Mouse (Mus musculus): Measurements from ENCODE around the gene Vwa1. TPM values are rescaled to one million over a fixed set of nuclear protein-coding genes. Genes with fewer than 3 reads are reported as not detected.
"Not testable (repeated sequence)": the region's sequence is repeated elsewhere in the genome, so short reads cannot be mapped to it uniquely, and the experiment has no call there.

Vwa1 gene
- polyA plus RNA-seq, 1 experiment from 2014 or later = 14.6 TPM

DNA sequence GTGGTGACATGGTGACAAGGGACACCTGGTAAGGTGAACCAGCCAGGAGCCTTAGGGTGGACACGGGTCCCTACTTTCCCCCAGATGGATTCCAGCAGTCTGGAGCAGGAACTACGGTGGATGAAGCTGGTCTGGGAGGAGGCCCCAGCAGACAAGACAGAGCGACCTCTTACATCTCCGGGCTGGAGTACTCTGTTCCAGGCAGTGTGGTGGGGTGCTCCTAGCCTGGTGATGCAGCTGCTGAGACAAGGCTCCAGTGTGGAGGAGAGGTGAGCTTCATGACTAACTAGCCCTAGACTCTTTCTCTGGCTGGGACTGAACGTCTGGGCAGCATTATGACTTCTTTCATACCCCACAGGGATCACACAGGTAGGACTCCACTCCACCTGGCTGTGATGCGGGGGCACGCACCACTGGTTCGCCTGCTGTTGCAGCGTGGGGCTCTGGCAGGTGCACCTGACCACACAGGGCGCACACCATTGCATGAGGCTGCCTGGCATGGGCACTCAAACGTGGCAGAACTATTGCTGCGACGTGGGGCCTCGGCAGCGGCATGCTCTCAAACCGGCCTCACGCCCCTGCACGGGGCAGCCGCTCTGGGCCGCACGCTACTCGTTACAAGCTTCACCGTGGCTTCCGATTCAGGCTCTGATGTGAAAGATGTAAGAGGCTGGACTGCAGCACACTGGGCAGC, 16.9 kb upstream of the Vwa1 start:
- 77% methylated on average over 24 of the region's 24 CpGs for WGBS
- no peak overlapping the region for H3K27ac ChIP-seq (replicated peaks)
- no peak overlapping the region for H3K4me3 ChIP-seq
- no peaks in the 10 kb centered on the region for H3K9me3 ChIP-seq
- no peaks in the 10 kb centered on the region for H3K4me1 ChIP-seq
- no peak overlapping the region for H3K4me2 ChIP-seq (replicated peaks)
- H3K9ac ChIP-seq (replicated peaks) = no peak overlapping the region
- peaks cover 27% of the 10 kb centered on the region for H3K27me3 ChIP-seq
- no peak for ATAC-seq (ENCODE audit: low FRiP score, low read depth)
- H3K36me3 ChIP-seq = no peaks in the 10 kb centered on the region

GRCm38 (mm10) chr4:155790650-155791161, 16.2 kb upstream of the Vwa1 start:
- no peak for ATAC-seq (ENCODE audit: low FRiP score, low read depth)
- Histone ChIP-seq H3K9ac (replicated peaks) (no peak overlapping the region), H3K4me3 (no peak overlapping the region), H3K4me2 (replicated peaks) (no peak overlapping the region), H3K9me3 (no peaks in the 10 kb centered on the region), H3K27ac (replicated peaks) (no peak overlapping the region), H3K4me1 (no peaks in the 10 kb centered on the region), H3K27me3 (peaks cover 27% of the 10 kb centered on the region), H3K36me3 (no peaks in the 10 kb centered on the region)
- WGBS = 68% methylated on average over 3 of the region's 3 CpGs

GRCm38 (mm10) chr4:155790021-155790489, 15.6 kb upstream of the Vwa1 start, which contains the start of gene Ankrd65:
Gene Ankrd65, plus strand, starts transcription at chr4:155790439.
- H3K9ac ChIP-seq (replicated peaks) = no peak within 1 kb of the TSS
- WGBS = 75% methylated on average over 3 of the region's 3 CpGs
- no peak for ATAC-seq (ENCODE audit: low FRiP score, low read depth)
- H3K36me3 ChIP-seq = no peaks in the 10 kb centered on the region
- H3K27me3 ChIP-seq = peaks cover 27% of the 10 kb centered on the region
- H3K4me1 ChIP-seq = 0 out of 2 replicates have a peak, but pooled peaks cover under 1% of the 10 kb centered on the region
- H3K9me3 ChIP-seq = no peaks in the 10 kb centered on the region
- no peak within 1 kb of the TSS for H3K27ac ChIP-seq (replicated peaks)
- H3K4me3 ChIP-seq = no peak within 1 kb of the TSS
- H3K4me2 ChIP-seq (replicated peaks) = no peak within 1 kb of the TSS

DNA sequence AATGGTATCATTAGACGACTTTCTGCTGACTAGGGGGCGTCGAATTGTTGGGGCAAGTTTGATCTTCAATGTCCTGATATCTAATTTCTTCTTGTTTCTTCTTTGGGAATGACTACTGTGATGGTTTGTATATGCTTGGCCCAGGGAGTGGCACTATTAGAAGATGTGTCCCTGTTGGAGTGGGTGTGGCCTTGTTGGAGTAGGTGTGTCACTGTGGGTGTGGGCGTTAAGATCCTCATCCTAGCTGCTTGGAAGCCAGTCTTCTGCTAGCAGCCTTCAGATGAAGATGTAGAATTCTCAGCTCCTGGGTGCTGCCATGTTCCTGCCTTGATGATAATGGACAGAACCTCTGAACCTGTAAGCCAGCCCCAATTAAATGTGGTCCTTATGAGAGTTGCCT, 14.3 kb upstream of the Vwa1 start:
- not testable (repeated sequence) for H3K9me3 ChIP-seq; H3K27ac ChIP-seq (replicated peaks); H3K4me1 ChIP-seq; H3K36me3 ChIP-seq; H3K4me2 ChIP-seq (replicated peaks); ATAC-seq (ENCODE audit: low FRiP score, low read depth); H3K9ac ChIP-seq (replicated peaks); H3K4me3 ChIP-seq
- WGBS = 81% methylated on average over 4 of the region's 4 CpGs
- peaks cover 27% of the 10 kb centered on the region for H3K27me3 ChIP-seq

- 70% methylated on average over 3 of the region's 3 CpGs for WGBS
- Histone ChIP-seq H3K27ac (replicated peaks) (no peak overlapping the region), H3K4me1 (peaks cover 13% of the 10 kb centered on the region), H3K36me3 (no peaks in the 10 kb centered on the region), H3K9ac (replicated peaks) (no peak overlapping the region), H3K9me3 (no peaks in the 10 kb centered on the region), H3K27me3 (peaks cover 27% of the 10 kb centered on the region), H3K4me3 (no peak overlapping the region), H3K4me2 (replicated peaks) (no peak overlapping the region)
- no peak for ATAC-seq (ENCODE audit: low FRiP score, low read depth)
Measured at GRCm38 (mm10) chr4:155788300-155788699, 13.8 kb upstream of the Vwa1 start.

DNA sequence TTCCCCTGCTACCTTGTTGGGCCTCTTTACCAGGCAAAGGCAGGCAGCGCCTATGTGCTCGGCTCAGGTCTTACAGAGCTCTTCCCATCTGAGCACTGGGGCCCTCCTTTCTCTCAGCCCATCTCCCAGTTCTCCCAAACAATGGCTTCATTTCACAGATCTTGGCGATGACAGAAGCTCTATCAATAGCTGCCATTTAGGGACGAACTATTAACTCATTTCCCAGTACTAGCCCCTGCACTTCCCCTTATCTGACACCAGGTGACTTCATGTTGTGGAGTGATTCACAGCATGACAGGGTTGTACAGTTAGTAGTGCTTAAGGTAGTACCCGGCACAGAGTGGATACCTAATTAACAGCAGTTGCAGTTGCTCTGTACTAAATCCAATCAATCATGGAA, 11.3 kb upstream of the Vwa1 start, which contains the start of gene Tmem88b:
Gene Tmem88b (minus strand): TSS at position 56 of the 400 bp plus-strand sequence.
- ATAC-seq (ENCODE audit: low FRiP score, low read depth) = no peak

GRCm38 (mm10) chr4:155785246-155785645, 10.7 kb upstream of the Vwa1 start:
- 85% methylated on average over 10 of the region's 10 CpGs for WGBS
- Histone ChIP-seq H3K9ac (replicated peaks) (no peak overlapping the region), H3K9me3 (no peaks in the 10 kb centered on the region), H3K27me3 (peaks cover 3% of the 10 kb centered on the region; the same call in 1 of the 2 replicates), H3K4me3 (no peak overlapping the region), H3K4me2 (replicated peaks) (peak overlapping the region; percentile 72; the same call in 1 of the 2 replicates), H3K27ac (replicated peaks) (no peak overlapping the region), H3K4me1 (peaks cover 13% of the 10 kb centered on the region), H3K36me3 (no peaks in the 10 kb centered on the region)
- no peak for ATAC-seq (ENCODE audit: low FRiP score, low read depth)

More for the DNA sequence above, 11.3 kb upstream of the Vwa1 start, which contains the start of gene Tmem88b:
- no peaks in the 10 kb centered on the region for H3K9me3 ChIP-seq
- no peaks in the 10 kb centered on the region for H3K36me3 ChIP-seq
- peaks cover 8% of the 10 kb centered on the region; the same call in 1 of the 2 replicates for H3K27me3 ChIP-seq
- peak within 1 kb of the TSS; percentile 61 for H3K4me3 ChIP-seq
- H3K9ac ChIP-seq (replicated peaks) = no peak within 1 kb of the TSS
- H3K4me2 ChIP-seq (replicated peaks) = peak within 1 kb of the TSS; percentile 72
- peaks cover 13% of the 10 kb centered on the region for H3K4me1 ChIP-seq
- H3K27ac ChIP-seq (replicated peaks) = no peak within 1 kb of the TSS
- WGBS = 74% methylated on average over 5 of the region's 5 CpGs

DNA sequence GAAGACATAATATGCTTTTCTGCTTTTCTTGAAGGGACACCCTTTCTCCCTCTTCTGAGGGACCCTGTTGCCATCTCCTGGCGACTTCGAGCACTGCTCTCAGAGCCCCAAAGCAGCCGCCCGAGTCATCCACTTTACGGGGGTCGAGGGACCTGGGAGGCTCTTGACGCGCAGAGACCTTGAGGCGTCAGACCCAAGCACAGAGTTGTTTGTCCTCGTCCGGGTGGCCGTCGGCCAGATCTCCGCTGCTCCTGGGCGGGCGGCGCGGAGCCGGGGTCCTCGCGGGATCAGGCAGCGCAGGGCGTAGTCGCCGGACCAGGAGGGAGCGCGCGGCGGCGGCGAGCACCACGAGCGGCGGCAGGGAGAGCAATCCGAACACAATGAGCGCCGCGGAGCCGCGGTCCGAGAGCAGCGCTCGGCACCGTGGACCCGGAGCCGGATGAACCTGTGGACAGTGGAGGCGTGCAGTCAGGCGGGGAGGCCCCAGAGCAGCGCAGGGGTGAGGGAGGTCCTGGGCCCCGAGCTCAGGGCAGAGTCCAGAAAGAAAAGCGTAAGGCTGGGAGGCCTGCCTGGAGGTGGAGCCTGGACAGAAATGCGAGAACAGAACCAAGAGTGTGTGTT, 9.7 kb upstream of the Vwa1 start:
- peak overlapping the region; percentile 86 for H3K27ac ChIP-seq (replicated peaks)
- peak overlapping the region; percentile 83 for H3K9ac ChIP-seq (replicated peaks)
- WGBS = under 1% methylated on average over 52 of the region's 52 CpGs
- no peaks in the 10 kb centered on the region for H3K36me3 ChIP-seq
- ATAC-seq (ENCODE audit: low FRiP score, low read depth) = peak; percentile 86
- H3K4me2 ChIP-seq (replicated peaks) = peak overlapping the region; percentile 72
- no peaks in the 10 kb centered on the region for H3K27me3 ChIP-seq
- H3K4me3 ChIP-seq = peak overlapping the region; percentile 61
- H3K9me3 ChIP-seq = no peaks in the 10 kb centered on the region
- H3K4me1 ChIP-seq = peaks cover 13% of the 10 kb centered on the region

GRCm38 (mm10) chr4:155783486-155784080, 9.1 kb upstream of the Vwa1 start:
- Histone ChIP-seq H3K9ac (replicated peaks) (peak overlapping the region; percentile 83; the same call in 1 of the 2 replicates), H3K27me3 (no peaks in the 10 kb centered on the region), H3K4me1 (peaks cover 13% of the 10 kb centered on the region), H3K36me3 (no peaks in the 10 kb centered on the region), H3K9me3 (no peaks in the 10 kb centered on the region), H3K4me3 (peak overlapping the region; percentile 61), H3K4me2 (replicated peaks) (peak overlapping the region; percentile 72), H3K27ac (replicated peaks) (peak overlapping the region; percentile 86; the same call in 1 of the 2 replicates)
- ATAC-seq (ENCODE audit: low FRiP score, low read depth) = no peak
- WGBS = 44% methylated on average over 16 of the region's 16 CpGs

GRCm38 (mm10) chr4:155780895-155781294, 6.4 kb upstream of the Vwa1 start:
- Histone ChIP-seq H3K9ac (replicated peaks) (no peak overlapping the region), H3K27me3 (peaks cover under 1% of the 10 kb centered on the region; the same call in 1 of the 2 replicates), H3K4me3 (no peak overlapping the region), H3K36me3 (no peaks in the 10 kb centered on the region), H3K4me2 (replicated peaks) (no peak overlapping the region), H3K27ac (replicated peaks) (no peak overlapping the region), H3K4me1 (peaks cover 13% of the 10 kb centered on the region), H3K9me3 (no peaks in the 10 kb centered on the region)
- WGBS = 41% methylated on average over 6 of the region's 6 CpGs
- ATAC-seq (ENCODE audit: low FRiP score, low read depth) = no peak

DNA sequence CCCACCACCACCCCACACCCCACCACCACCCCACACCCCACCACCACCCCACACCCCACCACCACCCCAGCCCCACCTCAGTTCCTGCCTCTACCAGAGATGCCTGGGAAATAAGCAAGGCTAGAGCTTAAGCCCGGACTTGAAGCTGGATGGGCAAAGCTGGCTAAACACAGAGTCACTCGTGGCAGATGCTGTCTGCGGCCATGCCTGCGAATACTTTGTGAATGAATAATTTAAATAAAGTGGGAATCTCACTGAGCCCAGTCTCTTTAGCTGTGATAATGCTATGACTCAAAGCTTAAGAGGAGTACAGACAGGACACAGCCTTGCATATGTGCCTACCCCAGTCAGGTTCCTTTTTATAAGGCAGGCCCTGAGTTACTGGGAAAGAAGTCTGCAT, 5.0 kb upstream of the Vwa1 start:
- peaks cover 14% of the 10 kb centered on the region for H3K27me3 ChIP-seq
- no peak overlapping the region for H3K27ac ChIP-seq (replicated peaks)
- ATAC-seq (ENCODE audit: low FRiP score, low read depth) = no peak
- H3K9ac ChIP-seq (replicated peaks) = no peak overlapping the region
- H3K9me3 ChIP-seq = no peaks in the 10 kb centered on the region
- no peak overlapping the region for H3K4me2 ChIP-seq (replicated peaks)
- 82% methylated on average over 4 of the region's 4 CpGs for WGBS
- H3K4me1 ChIP-seq = peaks cover 12% of the 10 kb centered on the region
- H3K4me3 ChIP-seq = no peak overlapping the region
- no peaks in the 10 kb centered on the region for H3K36me3 ChIP-seq

DNA sequence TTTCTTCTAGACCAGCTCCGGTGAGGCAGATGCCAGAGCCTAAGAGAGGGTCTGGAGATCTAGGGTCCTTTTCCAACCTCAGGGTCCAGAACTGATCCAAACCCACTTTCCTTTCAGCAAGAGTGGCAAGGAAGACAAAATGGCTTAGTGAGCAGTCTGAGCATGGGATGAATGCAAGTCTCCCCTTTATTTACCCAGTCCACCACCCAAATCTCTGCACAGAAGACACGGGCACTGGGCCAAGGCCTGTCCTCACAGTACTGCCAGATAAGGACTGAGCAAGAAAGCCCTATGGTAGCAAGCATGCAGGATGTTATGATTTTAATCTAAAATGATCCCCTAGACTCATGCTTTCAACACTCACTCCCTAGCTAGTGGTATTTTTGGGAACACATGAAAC, 3.3 kb upstream of the Vwa1 start:
- ATAC-seq (ENCODE audit: low FRiP score, low read depth) = no peak
- WGBS = 82% methylated on average over 2 of the region's 2 CpGs
- Histone ChIP-seq H3K4me3 (no peak overlapping the region), H3K36me3 (no peaks in the 10 kb centered on the region), H3K4me1 (peaks cover 13% of the 10 kb centered on the region), H3K27me3 (peaks cover 31% of the 10 kb centered on the region), H3K27ac (replicated peaks) (no peak overlapping the region), H3K9ac (replicated peaks) (no peak overlapping the region), H3K9me3 (no peaks in the 10 kb centered on the region), H3K4me2 (replicated peaks) (no peak overlapping the region)

Data from midbrain, embryonic 12.5 days (tissue).